Mouse (Mus musculus): ENCODE data around the gene Sacs. TPM values are rescaled to one million over a fixed set of nuclear protein-coding genes. Genes with fewer than 3 reads are reported as not detected.

The Sacs gene
- polyA plus RNA-seq, 1 experiment = 0.88 TPM

GRCm38 (mm10) chr14:61258352-61258751, 120.1 kb downstream of the Sacs start, which contains the start of gene Sgcg:
TSS of gene Sgcg (minus strand) at chr14:61258490.
- Histone ChIP-seq H3K36me3 (ENCODE audit: control insufficient read depth, insufficient read depth, low read length) (no peaks in the 10 kb centered on the region), H3K4me3 (ENCODE audit: extremely low read depth, insufficient read depth, insufficient read length) (no peak within 1 kb of the TSS), H3K27me3 (ENCODE audit: control insufficient read depth, insufficient read depth, low read length) (no peaks in the 10 kb centered on the region), H3K4me1 (ENCODE audit: control insufficient read depth, insufficient read depth, insufficient read length) (no peaks in the 10 kb centered on the region), H3K27ac (ENCODE audit: insufficient read depth, low read length) (no peak within 1 kb of the TSS)
- no peak for TF ChIP-seq POLR2A (IDR thresholded peaks at IDR 0.05; ENCODE audit: low read depth, low read length)
- TF ChIP-seq CTCF (IDR thresholded peaks at IDR 0.05; ENCODE audit: extremely low read depth, insufficient read depth, insufficient read length, insufficient replicate concordance) = no peak
- WGBS = 61% methylated on average over 11 of the region's 11 CpGs
- DNase-seq (ENCODE audit: low read depth in 1 of 2, low spot score in 2 of 2) = no peak

GRCm38 (mm10) chr14:61259084-61259483, 120.8 kb downstream of the Sacs start:
- H3K27ac ChIP-seq (ENCODE audit: insufficient read depth, low read length) = no peak overlapping the region
- H3K27me3 ChIP-seq (ENCODE audit: control insufficient read depth, insufficient read depth, low read length) = no peaks in the 10 kb centered on the region
- no peak overlapping the region for H3K4me3 ChIP-seq (ENCODE audit: extremely low read depth, insufficient read depth, insufficient read length)
- no peak for TF ChIP-seq POLR2A (IDR thresholded peaks at IDR 0.05; ENCODE audit: low read depth, low read length)
- TF ChIP-seq CTCF (IDR thresholded peaks at IDR 0.05; ENCODE audit: extremely low read depth, insufficient read depth, insufficient read length, insufficient replicate concordance) = no peak
- no peaks in the 10 kb centered on the region for H3K36me3 ChIP-seq (ENCODE audit: control insufficient read depth, insufficient read depth, low read length)
- no peak for DNase-seq (ENCODE audit: low read depth in 1 of 2, low spot score in 2 of 2)
- H3K4me1 ChIP-seq (ENCODE audit: control insufficient read depth, insufficient read depth, insufficient read length) = no peaks in the 10 kb centered on the region
- 58% methylated on average over 3 of the region's 3 CpGs for WGBS

- WGBS = 83% methylated on average over 5 of the region's 5 CpGs
- TF ChIP-seq CTCF (IDR thresholded peaks at IDR 0.05; ENCODE audit: extremely low read depth, insufficient read depth, insufficient read length, insufficient replicate concordance) (no peak), POLR2A (IDR thresholded peaks at IDR 0.05; ENCODE audit: low read depth, low read length) (no peak)
- DNase-seq (ENCODE audit: low read depth in 1 of 2, low spot score in 2 of 2) = no peak
- no peaks in the 10 kb centered on the region for H3K36me3 ChIP-seq (ENCODE audit: control insufficient read depth, insufficient read depth, low read length)
- H3K4me3 ChIP-seq (ENCODE audit: extremely low read depth, insufficient read depth, insufficient read length) = no peak overlapping the region
- H3K4me1 ChIP-seq (ENCODE audit: control insufficient read depth, insufficient read depth, insufficient read length) = 0 out of 2 replicates have a peak, but pooled peaks cover 2% of the 10 kb centered on the region
- H3K27ac ChIP-seq (ENCODE audit: insufficient read depth, low read length) = no peak overlapping the region
- H3K27me3 ChIP-seq (ENCODE audit: control insufficient read depth, insufficient read depth, low read length) = no peaks in the 10 kb centered on the region
These were observed 129.7 kb downstream of the Sacs start for GRCm38 (mm10) chr14:61267908-61268475.

GRCm38 (mm10) chr14:61274414-61275198, 136.3 kb downstream of the Sacs start:
- DNase-seq (ENCODE audit: low read depth in 1 of 2, low spot score in 2 of 2) = no peak
- Histone ChIP-seq H3K36me3 (ENCODE audit: control insufficient read depth, insufficient read depth, low read length) (no peaks in the 10 kb centered on the region), H3K27ac (ENCODE audit: insufficient read depth, low read length) (no peak overlapping the region), H3K27me3 (ENCODE audit: control insufficient read depth, insufficient read depth, low read length) (peaks cover 6% of the 10 kb centered on the region; the same call in 1 of the 2 replicates), H3K4me3 (ENCODE audit: extremely low read depth, insufficient read depth, insufficient read length) (no peak overlapping the region), H3K4me1 (ENCODE audit: control insufficient read depth, insufficient read depth, insufficient read length) (no peaks in the 10 kb centered on the region)
- 15% methylated on average over 38 of the region's 38 CpGs for WGBS
- no peak for TF ChIP-seq CTCF (IDR thresholded peaks at IDR 0.05; ENCODE audit: extremely low read depth, insufficient read depth, insufficient read length, insufficient replicate concordance)
- no peak for TF ChIP-seq POLR2A (IDR thresholded peaks at IDR 0.05; ENCODE audit: low read depth, low read length)

GRCm38 (mm10) chr14:61277285-61277684, 139.0 kb downstream of the Sacs start:
- Histone ChIP-seq H3K36me3 (ENCODE audit: control insufficient read depth, insufficient read depth, low read length) (no peaks in the 10 kb centered on the region), H3K27ac (ENCODE audit: insufficient read depth, low read length) (no peak overlapping the region), H3K4me1 (ENCODE audit: control insufficient read depth, insufficient read depth, insufficient read length) (no peaks in the 10 kb centered on the region), H3K27me3 (ENCODE audit: control insufficient read depth, insufficient read depth, low read length) (peaks cover 6% of the 10 kb centered on the region; the same call in 1 of the 2 replicates), H3K4me3 (ENCODE audit: extremely low read depth, insufficient read depth, insufficient read length) (no peak overlapping the region)
- WGBS = 46% methylated on average over 1 of the region's 1 CpGs
- peak; percentile 2 to 52 for DNase-seq (ENCODE audit: low read depth in 1 of 2, low spot score in 2 of 2)
- TF ChIP-seq CTCF (IDR thresholded peaks at IDR 0.05; ENCODE audit: extremely low read depth, insufficient read depth, insufficient read length, insufficient replicate concordance) = peak; percentile 25; the same call in 1 of the 2 replicates
- no peak for TF ChIP-seq POLR2A (IDR thresholded peaks at IDR 0.05; ENCODE audit: low read depth, low read length)

- no peak for TF ChIP-seq POLR2A (IDR thresholded peaks at IDR 0.05; ENCODE audit: low read depth, low read length)
- TF ChIP-seq CTCF (IDR thresholded peaks at IDR 0.05; ENCODE audit: extremely low read depth, insufficient read depth, insufficient read length, insufficient replicate concordance) = no peak
- peaks cover 6% of the 10 kb centered on the region; the same call in 1 of the 2 replicates for H3K27me3 ChIP-seq (ENCODE audit: control insufficient read depth, insufficient read depth, low read length)
- H3K4me1 ChIP-seq (ENCODE audit: control insufficient read depth, insufficient read depth, insufficient read length) = no peaks in the 10 kb centered on the region
- H3K4me3 ChIP-seq (ENCODE audit: extremely low read depth, insufficient read depth, insufficient read length) = no peak overlapping the region
- H3K36me3 ChIP-seq (ENCODE audit: control insufficient read depth, insufficient read depth, low read length) = no peaks in the 10 kb centered on the region
- WGBS = 68% methylated on average over 7 of the region's 7 CpGs
- H3K27ac ChIP-seq (ENCODE audit: insufficient read depth, low read length) = no peak overlapping the region
- DNase-seq (ENCODE audit: low read depth in 1 of 2, low spot score in 2 of 2) = no peak
These were observed 140.5 kb downstream of the Sacs start for GRCm38 (mm10) chr14:61278676-61279300.

Data from spleen, adult 2 months (tissue).